Comparison of ENCODE assay signal across 27 mouse cellular contexts in the genomic region with DNA sequence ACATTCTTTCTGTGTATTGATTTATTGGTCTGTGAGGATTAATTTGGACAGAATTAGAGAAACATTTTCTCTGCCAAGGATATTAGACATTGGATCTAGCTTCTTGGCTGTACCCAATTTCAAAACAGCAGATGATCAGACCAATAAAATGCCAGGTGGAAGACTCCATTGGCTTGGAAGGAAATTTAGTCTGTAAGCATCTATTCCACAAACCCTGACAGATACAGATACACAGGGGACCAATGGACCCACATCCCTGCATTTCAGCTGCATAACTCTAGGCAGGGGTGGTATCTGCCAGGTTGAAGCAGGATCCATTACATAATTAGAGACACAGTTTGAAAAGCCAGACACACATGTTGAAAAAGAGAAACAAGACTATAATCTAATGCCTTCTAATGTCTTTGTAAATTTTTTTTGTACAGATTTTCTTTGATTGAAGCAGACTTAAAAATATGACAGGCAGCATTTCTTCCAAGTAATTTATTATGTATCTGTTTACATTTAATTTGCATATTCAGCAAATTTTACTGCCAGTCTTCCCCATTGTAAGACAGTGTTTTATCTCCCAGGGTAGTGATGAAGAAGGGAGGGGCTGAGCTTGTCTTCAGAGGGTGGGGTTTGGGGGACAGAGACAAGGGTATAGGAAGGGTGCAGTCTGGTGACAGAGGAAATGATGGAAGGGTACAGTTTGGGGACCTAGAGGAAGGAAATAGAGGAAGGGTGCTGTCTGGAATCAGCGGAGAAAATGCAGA.
DNase-seq lines count a peak whose midpoint lies in the region; ATAC-seq and TF ChIP-seq lines count a peak whose summit lies in the region.
"Had no signal": no experiment of that assay in that cellular context is flagged by ENCODE, and none has a peak within 500 bp of the region (broad histone marks: within the 10 kb centered on the region; RNA-seq: fewer than 3 reads in every experiment).

No protein-coding gene starts in this region.

- no peaks in the 10 kb centered on the region for H3K36me3 ChIP-seq in hindbrain, embryonic 14.5 days (replicated peaks; ENCODE audit: control insufficient read depth, insufficient read depth)
- no peaks in the 10 kb centered on the region for H3K36me3 ChIP-seq in hindbrain, postnatal 0 days (ENCODE audit: insufficient read depth, low read length)
- H3K36me3 ChIP-seq in neural tube, embryonic 13.5 days, result no peaks in the 10 kb centered on the region
- no peaks in the 10 kb centered on the region for H3K36me3 ChIP-seq in neural tube, embryonic 15.5 days
- H3K36me3 ChIP-seq: embryonic facial prominence, embryonic 15.5 days; heart, embryonic 12.5 days; limb, embryonic 12.5 days; midbrain, embryonic 10.5 days had no signal

- DNase-seq in hindbrain, embryonic 14.5 days (ENCODE audit: low spot score), result no peak
- no peak for DNase-seq in hindbrain, postnatal 0 days (ENCODE audit: low spot score)
- DNase-seq in neural tube, embryonic 10.5 days (ENCODE audit: extremely low spot score, low spot score), result no peak
- DNase-seq in layer of hippocampus, adult 2 months (ENCODE audit: low spot score in 2 of 2), result peak in 1 of 2 experiments; percentile 70
- DNase-seq in ovary, adult 18-20 months (ENCODE audit: low spot score), result no peak
- DNase-seq in gastrocnemius, postnatal 25 days, result no peak
- DNase-seq: adrenal gland, postnatal 10 days; B cell, adult 2 months; cerebellum, adult 9-10 months; gastrocnemius, postnatal 10 days; heart, adult 11 months; heart, postnatal 10 days; kidney, adult 11 months; liver, postnatal 0 days; right cerebral cortex, postnatal 4 days; thymus, postnatal 14 days had no signal

- no peak overlapping the region for H3K4me2 ChIP-seq in hindbrain, embryonic 14.5 days (replicated peaks)
- H3K4me2 ChIP-seq in hindbrain, postnatal 0 days (ENCODE audit: low read depth, low read length), result no peak overlapping the region
- no peak overlapping the region for H3K4me2 ChIP-seq in neural tube, embryonic 13.5 days
- no peak overlapping the region for H3K4me2 ChIP-seq in neural tube, embryonic 15.5 days
- H3K4me2 ChIP-seq: embryonic facial prominence, embryonic 15.5 days; heart, embryonic 12.5 days; limb, embryonic 12.5 days; liver, embryonic 11.5 days had no signal

- TF ChIP-seq CTCF in hindbrain, postnatal 0 days (IDR thresholded peaks at IDR 0.05; ENCODE audit: low read depth), result no peak
- no peak for TF ChIP-seq CTCF in layer of hippocampus, adult 2 months (conservative IDR thresholded peaks at IDR 0.05)

- no peak overlapping the region for H3K4me3 ChIP-seq in hindbrain, embryonic 14.5 days (replicated peaks; ENCODE audit: low read length)
- no peak overlapping the region for H3K4me3 ChIP-seq in hindbrain, postnatal 0 days (ENCODE audit: low read length)
- no peak overlapping the region for H3K4me3 ChIP-seq in neural tube, embryonic 13.5 days
- H3K4me3 ChIP-seq in layer of hippocampus, adult 2 months, result no peak overlapping the region
- H3K4me3 ChIP-seq in neural tube, embryonic 15.5 days (replicated peaks), result no peak overlapping the region
- H3K4me3 ChIP-seq: embryonic facial prominence, embryonic 15.5 days; heart, embryonic 12.5 days; limb, embryonic 12.5 days; midbrain, embryonic 10.5 days had no signal

- no peaks in the 10 kb centered on the region for H3K27me3 ChIP-seq in hindbrain, embryonic 14.5 days (ENCODE audit: control insufficient read depth, insufficient read depth, low read length)
- no peaks in the 10 kb centered on the region for H3K27me3 ChIP-seq in hindbrain, postnatal 0 days (ENCODE audit: insufficient read depth, low read length)
- no peaks in the 10 kb centered on the region for H3K27me3 ChIP-seq in neural tube, embryonic 13.5 days
- no peaks in the 10 kb centered on the region for H3K27me3 ChIP-seq in neural tube, embryonic 15.5 days (replicated peaks)
- H3K27me3 ChIP-seq: embryonic facial prominence, embryonic 15.5 days; heart, embryonic 12.5 days; limb, embryonic 12.5 days had no signal

- no peaks in the 10 kb centered on the region for H3K4me1 ChIP-seq in hindbrain, embryonic 14.5 days (replicated peaks; ENCODE audit: control insufficient read depth, insufficient read depth, low read length)
- no peaks in the 10 kb centered on the region for H3K4me1 ChIP-seq in hindbrain, postnatal 0 days (ENCODE audit: insufficient read depth, low read length)
- peaks cover 8% of the 10 kb centered on the region; the same call in 1 of the 2 replicates for H3K4me1 ChIP-seq in neural tube, embryonic 13.5 days (replicated peaks)
- peaks cover 4% of the 10 kb centered on the region; the same call in 1 of the 2 replicates for H3K4me1 ChIP-seq in neural tube, embryonic 15.5 days
- H3K4me1 ChIP-seq: embryonic facial prominence, embryonic 15.5 days; heart, embryonic 12.5 days; limb, embryonic 12.5 days; midbrain, embryonic 10.5 days had no signal

- no peak overlapping the region for H3K9ac ChIP-seq in hindbrain, embryonic 14.5 days
- no peak overlapping the region for H3K9ac ChIP-seq in hindbrain, postnatal 0 days (replicated peaks; ENCODE audit: low read length)
- H3K9ac ChIP-seq in neural tube, embryonic 13.5 days, result no peak overlapping the region
- H3K9ac ChIP-seq in neural tube, embryonic 15.5 days (replicated peaks), result no peak overlapping the region
- H3K9ac ChIP-seq: embryonic facial prominence, embryonic 15.5 days; heart, embryonic 12.5 days; limb, embryonic 12.5 days; liver, postnatal 0 days had no signal

- no peak overlapping the region for H3K27ac ChIP-seq in hindbrain, embryonic 14.5 days
- H3K27ac ChIP-seq in hindbrain, postnatal 0 days, result no peak overlapping the region
- H3K27ac ChIP-seq in neural tube, embryonic 13.5 days (replicated peaks), result peak overlapping the region; percentile 35
- peak overlapping the region; percentile 81 for H3K27ac ChIP-seq in layer of hippocampus, adult 2 months
- H3K27ac ChIP-seq in neural tube, embryonic 15.5 days (replicated peaks), result 0 out of 2 replicates have a peak overlapping the region, but pooled peaks have one; percentile 5
- H3K27ac ChIP-seq: embryonic facial prominence, embryonic 15.5 days; kidney, postnatal 0 days; limb, embryonic 12.5 days; macrophage; midbrain, embryonic 10.5 days had no signal

- 0 out of 2 replicates have a peak, but pooled peaks cover 3% of the 10 kb centered on the region for H3K9me3 ChIP-seq in hindbrain, embryonic 14.5 days (ENCODE audit: control insufficient read depth, low read length)
- H3K9me3 ChIP-seq in hindbrain, postnatal 0 days (ENCODE audit: low read length), result no peaks in the 10 kb centered on the region
- H3K9me3 ChIP-seq in neural tube, embryonic 13.5 days, result no peaks in the 10 kb centered on the region; the same call in 1 of the 2 replicates
- H3K9me3 ChIP-seq in neural tube, embryonic 15.5 days (replicated peaks), result no peaks in the 10 kb centered on the region
- H3K9me3 ChIP-seq: embryonic facial prominence, embryonic 15.5 days; heart, embryonic 12.5 days had no signal

- 88% methylated on average over 1 of the region's 1 CpGs for WGBS in hindbrain, embryonic 14.5 days
- 83% methylated on average over 1 of the region's 1 CpGs for WGBS in hindbrain, postnatal 0 days
- 90% methylated on average over 1 of the region's 1 CpGs for WGBS in neural tube, embryonic 13.5 days
- 96% methylated on average over 1 of the region's 1 CpGs for WGBS in neural tube, embryonic 15.5 days

- 0 out of 2 replicates have a peak, but pooled peaks have one; percentile 45 for ATAC-seq in hindbrain, embryonic 14.5 days (ENCODE audit: low FRiP score)
- no peak for ATAC-seq in hindbrain, postnatal 0 days
- ATAC-seq in neural tube, embryonic 13.5 days (ENCODE audit: low read depth), result peak; percentile 77
- peak; percentile 69 for ATAC-seq in neural tube, embryonic 15.5 days (ENCODE audit: low FRiP score)
- ATAC-seq: activated CD4-positive, CD25-positive, alpha-beta regulatory T cell, adult 4 months; liver, postnatal 0 days; lung, postnatal 0 days had no signal

Comparison
In these comparisons a context has a peak if more than half of its experiments do, and no peak if none do; other contexts are left out.
1. H3K27ac ChIP-seq: peak in neural tube, embryonic 13.5 days (single experiment), layer of hippocampus, adult 2 months (single experiment) and neural tube, embryonic 15.5 days (single experiment); none in hindbrain, embryonic 14.5 days (single experiment) and hindbrain, postnatal 0 days (single experiment).